Mouse (Mus musculus) kidney, embryonic 16.5 days (tissue): ENCODE data around the gene Camk2n1. TPM values are rescaled to one million over a fixed set of nuclear protein-coding genes. Genes with fewer than 3 reads are reported as not detected.
A peak's percentile ranks its signal among the peaks of the same experiment; 100 is the strongest.

Source experiments
- ATAC-seq: fragments of 200-750 bp; cut with Nextera tagmentation; 2 replicates; pipeline ENCODE4 v1.8.0; 2017; ENCODE audit warnings: moderate TSS enrichment; ENCODE audit not compliant: low FRiP score, low TSS enrichment
- H3K27ac ChIP-seq: fragments of 300-500 bp; sonication (generic); 2 replicates; pipeline ENCODE4 v1.5.1; 2014; ENCODE audit warnings: low read length
- H3K27me3 ChIP-seq: fragments of 300-500 bp; sonication (generic); 2 replicates; pipeline ENCODE4 v1.6.1; 2014; ENCODE audit warnings: low read length, control low read depth, mixed read lengths; ENCODE audit not compliant: insufficient read depth
- H3K36me3 ChIP-seq: fragments of 300-500 bp; sonication (generic); 2 replicates; pipeline ENCODE4 v1.6.1; 2014; ENCODE audit warnings: low read length, control low read depth, mixed read lengths; ENCODE audit not compliant: insufficient read depth
- H3K4me1 ChIP-seq: fragments of 300-500 bp; sonication (generic); 2 replicates; pipeline ENCODE4 v1.6.1; 2014; ENCODE audit warnings: low read length, control low read depth, mixed read lengths; ENCODE audit not compliant: insufficient read depth
- H3K4me2 ChIP-seq: fragments of 300-500 bp; sonication (generic); replicated peaks from 2 replicates; pipeline ENCODE4 v1.6.1; 2014; ENCODE audit warnings: low read depth, low read length
- H3K4me3 ChIP-seq: fragments of 300-500 bp; sonication (generic); 2 replicates; pipeline ENCODE4 v1.5.1; 2014; ENCODE audit warnings: mild to moderate bottlenecking, low read length
- H3K9ac ChIP-seq: fragments of 300-500 bp; sonication (generic); replicated peaks from 2 replicates; pipeline ENCODE4 v1.6.1; 2014; ENCODE audit warnings: low read length
- H3K9me3 ChIP-seq: fragments of 300-500 bp; sonication (generic); 2 replicates; pipeline ENCODE4 v1.6.1; 2016; ENCODE audit warnings: low read length, control low read depth
- WGBS: fragments of 180-500 bp; shearing (Covaris S2); extraction: QIAGEN DNeasy Blood & Tissue Kit; methylation state at CpG from one replicate; pipeline ENCODE4 v1.1.7; 2014; 5-methylcytosine and 5-hydroxymethylcytosine counted together
- polyA plus RNA-seq: library from polyadenylated mRNA; unstranded; fragments of >200 nt; fragmentation: Nextera tagmentation; extraction: Ambion mirVana; gene quantifications from 2 replicates; pipeline ENCODE4 v1.2.1, GENCODE M21; 2015

Camk2n1 gene
- polyA plus RNA-seq, 1 experiment from 2014 or later, result 6.2 TPM

GRCm38 (mm10) chr4:138480962-138481361, 26.8 kb downstream of the Camk2n1 start:
- no peak overlapping the region for H3K4me3 ChIP-seq
- ATAC-seq, result no peak
- H3K4me2 ChIP-seq, result 0 out of 2 replicates have a peak overlapping the region, but pooled peaks have one; percentile 2
- no peaks in the 10 kb centered on the region for H3K9me3 ChIP-seq
- peaks cover 30% of the 10 kb centered on the region for H3K4me1 ChIP-seq
- H3K27me3 ChIP-seq, result no peaks in the 10 kb centered on the region
- no peaks in the 10 kb centered on the region for H3K36me3 ChIP-seq
- H3K27ac ChIP-seq, result peak overlapping the region; percentile 67
- H3K9ac ChIP-seq, result no peak overlapping the region
- WGBS, result 13% methylated on average over 9 of the region's 9 CpGs

GRCm38 (mm10) chr4:138482721-138483120, 28.6 kb downstream of the Camk2n1 start:
- Histone ChIP-seq H3K4me2 (no peak overlapping the region), H3K9ac (no peak overlapping the region), H3K27ac (no peak overlapping the region), H3K27me3 (no peaks in the 10 kb centered on the region), H3K36me3 (no peaks in the 10 kb centered on the region), H3K9me3 (no peaks in the 10 kb centered on the region), H3K4me1 (peaks cover 26% of the 10 kb centered on the region), H3K4me3 (no peak overlapping the region)
- no peak for ATAC-seq
- WGBS, result 60% methylated on average over 8 of the region's 8 CpGs

- H3K4me3 ChIP-seq, result no peak overlapping the region
- WGBS, result 66% methylated on average over 8 of the region's 8 CpGs
- H3K4me1 ChIP-seq, result peaks cover 10% of the 10 kb centered on the region; the same call in 1 of the 2 replicates
- no peaks in the 10 kb centered on the region for H3K9me3 ChIP-seq
- H3K9ac ChIP-seq, result no peak overlapping the region
- no peak overlapping the region for H3K4me2 ChIP-seq
- ATAC-seq, result no peak
- H3K27me3 ChIP-seq, result no peaks in the 10 kb centered on the region
- H3K36me3 ChIP-seq, result no peaks in the 10 kb centered on the region
- no peak overlapping the region for H3K27ac ChIP-seq
These were observed 34.1 kb downstream of the Camk2n1 start for GRCm38 (mm10) chr4:138488241-138488640.

- 94% methylated on average over 4 of the region's 4 CpGs for WGBS
- Histone ChIP-seq H3K9ac (no peak overlapping the region), H3K27me3 (no peaks in the 10 kb centered on the region), H3K36me3 (no peaks in the 10 kb centered on the region), H3K4me2 (no peak overlapping the region), H3K9me3 (no peaks in the 10 kb centered on the region), H3K27ac (no peak overlapping the region), H3K4me1 (peaks cover 29% of the 10 kb centered on the region), H3K4me3 (no peak overlapping the region)
- ATAC-seq, result no peak
These were observed 37.0 kb downstream of the Camk2n1 start for GRCm38 (mm10) chr4:138491088-138491487.

- Histone ChIP-seq H3K27ac (no peak overlapping the region), H3K9me3 (no peaks in the 10 kb centered on the region), H3K4me1 (peaks cover 42% of the 10 kb centered on the region), H3K27me3 (no peaks in the 10 kb centered on the region), H3K4me3 (no peak overlapping the region), H3K9ac (no peak overlapping the region), H3K4me2 (no peak overlapping the region), H3K36me3 (no peaks in the 10 kb centered on the region)
- peak; percentile 7; the same call in 1 of the 2 replicates for ATAC-seq
- WGBS, result 45% methylated on average over 5 of the region's 5 CpGs
These were observed 39.3 kb downstream of the Camk2n1 start for GRCm38 (mm10) chr4:138493161-138494001.

- no peaks in the 10 kb centered on the region for H3K9me3 ChIP-seq
- no peaks in the 10 kb centered on the region for H3K27me3 ChIP-seq
- WGBS, result 36% methylated on average over 5 of the region's 5 CpGs
- no peak overlapping the region for H3K9ac ChIP-seq
- H3K36me3 ChIP-seq, result no peaks in the 10 kb centered on the region
- no peak overlapping the region for H3K4me2 ChIP-seq
- H3K4me3 ChIP-seq, result no peak overlapping the region
- no peak for ATAC-seq
- peaks cover 36% of the 10 kb centered on the region for H3K4me1 ChIP-seq
- H3K27ac ChIP-seq, result no peak overlapping the region; the same call in 1 of the 2 replicates
These were observed 40.8 kb downstream of the Camk2n1 start for GRCm38 (mm10) chr4:138494905-138495304.

- WGBS, result 4% methylated on average over 13 of the region's 13 CpGs
- Histone ChIP-seq H3K36me3 (no peaks in the 10 kb centered on the region), H3K27ac (peak overlapping the region; percentile 90), H3K27me3 (no peaks in the 10 kb centered on the region), H3K4me2 (peak overlapping the region; percentile 41), H3K4me3 (no peak overlapping the region; the same call in 1 of the 2 replicates), H3K9ac (peak overlapping the region; percentile 40; the same call in 1 of the 2 replicates), H3K9me3 (no peaks in the 10 kb centered on the region), H3K4me1 (peaks cover 36% of the 10 kb centered on the region)
- no peak for ATAC-seq
These were observed 41.7 kb downstream of the Camk2n1 start for GRCm38 (mm10) chr4:138495775-138496174.

GRCm38 (mm10) chr4:138496746-138497520, 42.8 kb downstream of the Camk2n1 start:
- H3K27me3 ChIP-seq, result no peaks in the 10 kb centered on the region
- no peaks in the 10 kb centered on the region for H3K36me3 ChIP-seq
- no peak overlapping the region for H3K4me2 ChIP-seq
- H3K9me3 ChIP-seq, result no peaks in the 10 kb centered on the region
- no peak overlapping the region for H3K9ac ChIP-seq
- H3K27ac ChIP-seq, result peak overlapping the region; percentile 90
- H3K4me1 ChIP-seq, result peaks cover 36% of the 10 kb centered on the region
- 51% methylated on average over 18 of the region's 24 CpGs for WGBS
- 0 out of 2 replicates have a peak, but pooled peaks have one; percentile 62 for ATAC-seq
- H3K4me3 ChIP-seq, result no peak overlapping the region

- Histone ChIP-seq H3K9me3 (peaks cover 2% of the 10 kb centered on the region; the same call in 1 of the 2 replicates), H3K4me3 (no peak overlapping the region), H3K36me3 (no peaks in the 10 kb centered on the region), H3K27ac (peak overlapping the region; percentile 8; the same call in 1 of the 2 replicates), H3K27me3 (no peaks in the 10 kb centered on the region), H3K4me1 (peaks cover 42% of the 10 kb centered on the region), H3K4me2 (0 out of 2 replicates have a peak overlapping the region, but pooled peaks have one; percentile 15), H3K9ac (no peak overlapping the region)
- ATAC-seq, result no peak
- WGBS, result 80% methylated on average over 21 of the region's 21 CpGs
These were observed 45.9 kb downstream of the Camk2n1 start for GRCm38 (mm10) chr4:138499856-138500645.
